Mouse (Mus musculus) left cerebral cortex, adult 8-10 months (tissue): ENCODE measurements at regions not wholly inside any gene's neighbourhood (a gene's known extent, or its start where the extent isn't known, plus 50 kb on each side); places are given as distances from the start of the nearest gene placed in this dataset.
A peak's percentile ranks its signal among the peaks of the same experiment; 100 is the strongest.

Source experiments
- DNase-seq, 2 experiments: peaks; one replicate each; pipeline ENCODE4 v3.0.0; 2022; ENCODE audit warnings: low spot score in 2 of 2

DNA sequence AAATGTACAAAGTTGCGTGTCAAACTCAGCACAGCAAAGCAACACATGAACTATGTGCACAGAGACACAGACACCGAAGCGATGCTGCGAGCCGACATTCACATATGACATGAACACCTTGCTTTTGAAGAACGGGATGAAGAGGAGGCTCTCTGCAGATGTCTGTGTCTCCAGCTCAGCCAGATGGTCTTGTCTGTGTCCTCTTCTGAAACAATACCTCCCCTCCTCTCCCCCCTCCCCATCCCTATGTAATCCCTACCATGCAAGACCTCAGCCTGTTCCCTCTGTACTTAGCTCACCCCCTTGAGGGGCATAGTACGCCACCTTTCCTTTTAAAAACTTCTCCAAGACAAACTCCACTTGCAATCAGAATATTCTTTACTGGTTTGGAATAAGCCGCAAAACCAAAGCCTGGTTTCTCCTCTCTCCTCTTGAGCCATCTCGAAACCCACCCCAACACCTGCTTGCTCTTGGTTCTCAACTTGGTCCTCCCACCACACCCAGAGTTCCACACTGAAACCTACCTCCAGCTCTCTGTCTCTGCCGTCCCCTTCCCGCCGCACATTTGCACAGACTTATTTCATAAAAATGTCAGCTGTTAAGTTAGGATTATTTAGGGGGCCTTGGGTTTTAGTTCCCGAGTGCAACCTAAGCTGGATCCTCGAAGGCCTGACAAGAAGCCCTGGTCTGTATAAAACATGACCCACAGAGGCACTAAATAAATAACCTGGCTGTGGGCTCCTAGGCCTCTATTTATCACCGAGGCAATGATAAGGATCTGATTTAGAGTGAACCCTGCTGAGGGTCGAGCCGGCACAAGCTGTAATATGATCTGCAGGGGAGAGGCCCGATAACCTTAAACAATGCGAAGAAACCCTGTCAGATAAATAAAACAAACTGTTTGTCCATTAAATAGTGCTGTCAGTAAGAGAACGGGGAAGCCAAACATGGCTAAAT lies 327.1 kb upstream of the Sall1 start:
- DNase-seq, result no peak

DNA sequence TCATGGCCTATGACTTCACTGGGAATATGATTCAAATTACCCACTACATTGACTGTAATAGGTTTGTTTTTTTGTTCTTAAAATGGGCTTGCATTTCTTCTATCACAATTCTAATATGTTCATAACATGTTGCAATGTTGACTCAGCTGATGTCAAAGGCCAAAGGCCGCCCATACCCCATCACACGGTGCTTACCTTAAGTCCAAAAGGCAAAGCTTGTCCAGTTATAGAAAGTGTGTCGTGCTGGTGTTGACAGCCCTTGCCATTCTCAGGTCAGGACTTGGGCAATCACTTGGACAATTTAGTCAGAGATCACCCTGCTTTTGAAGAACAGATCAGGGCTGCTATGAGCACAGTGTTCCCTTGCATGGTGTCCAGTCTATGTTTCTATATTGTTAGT lies 321.5 kb upstream of the Sall1 start:
- DNase-seq, result no peak

DNA sequence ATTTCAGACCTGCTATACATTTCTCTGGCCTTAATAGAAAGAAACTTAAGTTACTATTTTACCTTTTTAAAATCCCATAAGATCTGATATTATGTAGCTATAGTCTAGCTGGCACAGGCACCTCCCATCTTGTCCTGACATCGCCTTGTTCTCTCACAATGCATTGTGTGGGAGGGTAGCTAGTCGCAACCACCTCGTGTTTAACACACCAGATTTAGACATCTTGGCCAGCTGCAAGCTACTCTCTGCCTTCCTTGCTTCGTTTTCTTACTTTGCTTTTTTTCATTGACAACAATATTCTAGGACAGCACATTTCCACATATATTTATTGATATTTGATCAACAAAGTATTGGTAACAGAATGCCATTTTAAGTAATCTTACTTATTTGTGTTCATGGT lies 314.4 kb upstream of the Sall1 start:
- DNase-seq, result peak in 1 of 2 experiments; percentile 11

DNA sequence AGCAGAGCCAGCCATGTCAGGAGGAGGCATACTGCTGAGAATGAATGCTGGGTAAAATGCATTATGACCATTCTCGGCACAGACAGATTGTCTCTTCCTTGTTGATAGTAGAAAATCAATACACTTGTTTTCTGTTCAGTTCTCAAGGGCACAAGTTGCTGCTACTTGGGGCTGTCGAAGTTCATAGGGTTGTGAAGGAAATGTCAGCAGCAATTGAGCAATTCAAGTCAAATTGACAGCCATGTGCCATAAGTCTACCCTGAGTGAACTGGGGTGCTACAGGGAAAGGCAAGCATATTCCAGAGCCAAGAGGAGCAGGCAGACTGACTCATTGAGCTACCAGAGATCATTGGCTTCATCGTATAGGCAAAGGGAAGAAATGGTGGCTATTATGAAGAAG lies 301.6 kb upstream of the Sall1 start:
- DNase-seq, result no peak

DNA sequence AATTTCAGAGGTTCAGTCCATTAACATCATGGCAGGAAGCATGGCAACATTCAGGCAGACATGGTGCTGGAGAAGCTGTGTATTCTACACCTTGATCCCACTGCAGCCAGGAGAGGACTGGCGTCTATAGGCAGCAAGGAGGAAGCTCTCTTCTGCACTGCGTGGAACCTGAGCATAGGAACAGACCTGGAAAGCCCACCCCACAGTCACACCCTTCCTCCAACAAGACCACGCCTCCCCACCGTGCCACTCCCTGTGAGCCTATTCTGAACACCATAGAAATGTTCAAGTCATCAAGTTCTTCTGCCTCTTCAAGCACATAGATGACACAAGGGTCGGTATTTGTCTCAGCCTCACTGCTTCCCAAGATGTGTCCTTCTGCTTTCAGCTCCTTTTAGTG lies 297.7 kb upstream of the Sall1 start:
- no peak for DNase-seq

DNA sequence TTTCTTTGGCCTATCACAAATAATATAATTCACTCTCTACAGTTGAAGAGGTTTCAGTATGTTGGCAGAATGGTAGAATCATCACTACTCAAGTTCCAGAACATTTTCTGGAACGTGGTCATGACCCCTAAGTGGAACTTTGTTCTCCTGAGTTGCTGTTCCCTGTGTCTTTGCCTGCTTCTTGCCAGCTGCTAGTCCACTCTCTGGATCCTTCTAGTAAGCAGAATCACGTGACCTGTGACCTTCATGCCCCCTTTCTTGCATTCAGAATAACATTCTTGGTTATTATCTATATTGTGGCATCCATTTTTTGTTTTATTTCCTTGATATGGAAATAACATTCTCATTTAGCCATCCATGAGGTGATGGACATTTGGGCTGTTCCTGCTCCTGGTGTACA lies 291.5 kb upstream of the Sall1 start:
- DNase-seq, result no peak

DNA sequence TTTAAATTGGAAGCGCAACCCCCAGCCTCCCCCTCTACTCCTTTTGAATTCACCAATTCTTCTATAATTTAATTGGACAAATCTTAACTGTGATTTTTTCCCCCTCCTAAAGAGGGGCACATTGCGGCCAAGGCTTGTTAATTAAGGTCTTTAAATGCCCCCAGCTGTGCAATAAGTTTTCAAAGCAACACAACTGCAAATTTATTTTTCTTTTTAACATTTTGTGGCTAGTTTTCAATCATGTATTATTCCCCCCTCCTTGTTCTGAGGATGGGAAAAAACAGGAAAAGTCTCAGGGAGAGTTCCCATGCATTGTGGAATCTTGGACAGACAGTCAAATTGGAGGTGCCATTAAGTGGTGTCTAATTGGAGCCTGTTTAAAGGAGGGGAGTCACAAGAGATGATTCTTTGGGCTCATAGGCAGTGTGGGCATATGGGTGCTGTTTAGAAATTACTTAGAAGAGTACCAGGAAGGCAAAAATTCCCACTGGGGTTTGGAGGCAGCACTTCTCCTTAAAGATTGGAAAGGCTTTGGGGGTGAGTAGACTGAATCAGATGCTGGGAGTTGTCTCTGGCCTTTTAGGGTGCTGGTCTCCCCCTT lies 281.9 kb upstream of the Sall1 start:
- no peak for DNase-seq

DNA sequence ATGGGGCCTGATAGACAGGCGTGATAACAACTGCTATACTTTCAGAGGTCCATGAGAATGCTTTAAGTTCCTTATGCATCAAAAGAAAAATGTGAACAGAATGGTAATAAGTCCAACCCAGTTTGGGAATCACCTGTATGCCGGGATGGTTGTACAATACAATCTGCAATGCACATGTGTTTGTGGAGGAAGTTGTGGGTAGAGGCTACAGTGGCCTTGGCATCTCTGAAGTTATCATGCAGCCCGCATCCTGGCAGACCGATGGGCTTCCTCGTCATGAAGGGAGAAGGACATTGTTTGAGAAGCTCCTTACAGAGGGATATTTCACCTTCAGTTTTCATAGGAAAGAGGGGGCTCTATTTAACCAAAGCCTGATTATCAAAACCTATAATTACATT lies 281.3 kb upstream of the Sall1 start:
- no peak for DNase-seq

DNA sequence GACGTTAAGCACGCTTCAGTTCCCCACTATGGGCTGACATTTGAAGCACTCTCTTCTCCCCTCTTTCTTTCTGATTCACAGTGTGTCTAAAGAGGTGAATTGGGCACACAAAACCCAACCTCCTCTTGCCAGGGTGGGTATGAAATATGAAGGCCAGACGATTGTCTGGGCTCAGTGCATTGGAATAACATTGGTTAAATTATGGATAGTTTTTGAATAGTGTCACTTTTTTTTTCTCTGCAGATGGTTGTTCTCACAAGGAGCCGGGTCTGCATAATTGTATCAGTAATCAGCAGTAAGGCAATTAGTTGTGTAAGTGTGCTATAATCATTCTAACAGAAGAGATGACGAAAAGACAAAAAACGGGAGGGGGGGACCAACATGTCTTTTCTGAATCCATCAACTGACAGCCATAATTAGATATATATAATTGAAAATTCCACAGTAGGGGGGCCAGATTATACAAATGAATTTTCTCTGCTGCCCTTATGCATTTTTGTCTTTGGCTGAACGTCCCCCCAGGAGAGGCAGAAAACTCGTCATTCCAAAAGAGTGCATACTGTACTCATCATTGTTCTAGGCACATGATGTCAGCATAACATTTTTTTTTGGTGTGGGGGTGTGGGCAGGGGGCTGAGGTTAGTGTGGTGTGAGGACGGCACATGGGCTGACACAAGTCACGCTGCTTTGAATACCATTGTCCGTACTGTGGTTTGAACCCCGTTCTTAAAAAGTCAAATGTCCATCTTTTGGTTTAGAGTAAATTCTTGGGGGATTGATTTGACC lies 280.7 kb upstream of the Sall1 start:
- DNase-seq, result no peak

DNA sequence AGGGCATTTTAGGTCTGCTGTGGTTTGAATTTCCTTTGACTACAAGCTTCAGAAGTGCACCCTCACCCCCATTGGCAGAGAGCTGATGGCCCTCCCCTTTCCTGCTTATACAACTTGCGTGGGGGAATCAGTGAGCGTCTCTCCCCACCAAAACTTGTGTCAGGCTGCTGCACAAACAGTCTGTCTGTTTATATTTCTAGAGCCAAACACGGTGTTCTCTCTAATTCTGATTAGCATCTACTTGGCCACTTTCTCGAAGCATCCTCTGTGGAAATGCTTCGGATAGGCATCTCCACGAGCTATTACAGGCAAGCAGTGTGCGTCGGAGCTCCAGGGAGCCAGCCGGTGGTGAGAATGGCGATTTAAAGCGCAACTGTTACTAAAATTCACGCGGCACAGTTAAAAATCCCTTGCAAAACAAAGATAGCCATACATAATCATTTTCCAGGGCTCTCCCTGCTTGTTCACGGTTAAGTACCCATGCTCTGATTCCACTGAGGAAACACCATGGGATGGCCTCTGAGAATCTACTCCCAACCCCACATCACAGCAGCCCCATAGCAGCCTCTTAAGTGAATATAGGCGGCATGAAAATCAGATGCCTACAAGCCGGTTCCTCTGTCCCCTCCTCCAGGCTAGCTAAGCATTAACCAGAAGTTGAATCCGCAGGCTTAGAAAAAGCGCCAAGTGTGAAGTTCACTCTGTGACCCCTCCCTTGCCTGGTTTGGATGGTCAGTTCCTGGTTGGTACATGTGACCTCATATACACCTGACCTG lies 273.7 kb upstream of the Sall1 start:
- DNase-seq, result no peak

DNA sequence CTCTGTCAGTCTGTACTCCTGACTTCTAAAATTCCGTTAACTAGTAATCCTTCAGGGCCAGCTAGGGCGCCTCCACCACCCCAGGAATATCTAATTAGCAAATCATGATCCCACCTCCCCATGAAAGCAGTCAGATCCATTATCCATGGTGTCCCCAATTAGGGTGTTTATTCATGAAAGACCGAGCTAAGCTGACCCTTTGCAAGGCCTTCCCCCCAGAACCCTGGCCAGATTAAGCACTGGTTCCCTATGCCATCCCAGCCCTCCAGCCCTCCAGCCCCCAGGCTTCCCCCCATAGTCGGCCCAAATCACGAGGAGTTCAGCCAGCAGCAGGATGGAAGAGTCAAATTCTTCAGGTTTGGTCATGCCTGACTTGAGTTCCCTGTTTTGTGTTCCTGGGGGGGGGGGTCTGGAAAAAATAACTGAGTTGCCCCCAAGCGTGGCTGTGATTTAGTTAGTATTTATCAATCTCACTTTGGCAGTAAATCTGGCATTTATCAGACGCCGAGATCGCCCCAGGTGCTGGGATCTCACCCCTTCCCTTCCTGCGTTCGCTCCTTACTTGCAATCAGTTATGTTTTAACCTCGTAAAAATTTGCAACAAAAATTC lies 272.7 kb upstream of the Sall1 start:
- no peak for DNase-seq

DNA sequence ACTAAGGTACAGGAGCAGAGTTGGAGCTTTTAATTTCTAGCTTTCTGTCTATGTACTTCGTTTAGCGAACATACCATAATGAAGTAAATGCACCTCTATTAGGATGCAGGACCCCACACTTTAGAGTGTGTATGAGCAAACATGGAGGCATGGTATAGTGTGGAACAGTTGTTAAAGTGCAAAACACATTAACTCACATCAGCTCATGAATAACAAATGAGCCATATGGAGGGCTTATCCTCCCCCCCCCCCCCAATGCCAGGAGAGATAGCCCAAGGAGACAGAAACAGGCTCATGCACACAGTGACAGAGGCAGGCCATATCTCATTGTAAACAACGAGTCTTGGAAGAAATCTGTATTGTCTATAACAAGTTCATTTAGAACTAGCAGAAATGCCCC lies 270.9 kb upstream of the Sall1 start:
- DNase-seq, result no peak

DNA sequence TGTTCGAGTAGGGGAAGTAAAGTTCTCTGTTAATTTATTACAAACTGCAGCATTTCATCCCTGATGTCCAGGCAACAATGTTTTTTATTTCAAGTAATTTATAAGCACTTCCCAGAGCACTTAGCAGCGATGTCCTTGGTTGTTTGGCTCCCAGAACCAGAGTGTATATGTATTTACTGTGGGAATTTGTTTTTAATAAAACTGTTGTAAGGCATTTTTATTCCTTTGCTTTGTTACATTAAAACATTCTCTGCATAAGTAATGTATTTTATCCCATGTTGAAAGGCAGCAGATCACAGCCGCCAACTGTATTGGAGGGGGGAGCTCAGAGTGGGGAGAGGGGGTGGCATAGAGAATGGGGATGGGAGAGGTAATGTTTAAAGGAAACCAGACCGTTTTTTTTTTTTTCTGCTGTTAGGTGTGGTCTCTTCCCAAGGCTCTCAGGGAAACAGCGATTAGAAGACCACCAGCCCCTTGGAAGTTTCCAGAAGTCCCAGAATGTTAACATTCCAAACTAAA lies 266.8 kb upstream of the Sall1 start:
- DNase-seq, result no peak

DNA sequence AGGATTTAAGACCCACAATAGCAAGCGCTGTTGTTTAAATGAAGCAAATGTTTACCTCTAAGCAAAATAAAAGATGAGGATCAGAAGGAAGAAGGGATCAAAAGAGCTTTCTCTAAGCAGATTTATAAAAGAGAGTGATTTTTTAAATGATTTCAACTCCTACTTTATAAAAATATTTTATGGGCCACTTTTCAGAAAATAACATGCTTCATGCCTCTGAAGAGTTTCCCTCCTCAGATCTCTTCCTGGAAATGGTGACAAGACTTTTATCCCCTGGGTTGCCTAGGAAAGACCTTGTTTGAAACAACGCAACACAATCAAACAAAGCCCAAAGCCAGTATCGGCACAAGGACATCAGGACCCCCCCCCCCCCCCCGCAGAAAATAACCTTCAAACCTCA lies 265.6 kb upstream of the Sall1 start:
- no peak for DNase-seq

DNA sequence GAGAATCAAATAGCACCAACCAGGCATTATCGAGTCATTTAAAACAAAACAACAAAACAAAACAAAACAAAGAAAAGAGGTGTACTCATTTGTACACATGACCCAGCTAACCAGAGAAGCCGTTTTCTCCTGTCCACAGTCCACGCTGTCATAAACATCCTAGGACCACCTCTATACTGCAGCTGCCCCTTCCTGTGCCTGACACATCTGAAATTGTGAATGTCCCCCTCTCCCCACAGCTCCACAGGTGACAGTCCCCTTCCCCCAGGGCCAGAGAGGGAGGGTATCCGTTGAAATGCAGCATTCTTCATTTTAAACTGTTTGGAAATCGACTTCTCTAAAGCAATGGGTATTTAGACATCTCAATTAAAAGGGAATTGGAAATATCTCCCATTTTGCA lies 265.0 kb upstream of the Sall1 start:
- no peak for DNase-seq

DNA sequence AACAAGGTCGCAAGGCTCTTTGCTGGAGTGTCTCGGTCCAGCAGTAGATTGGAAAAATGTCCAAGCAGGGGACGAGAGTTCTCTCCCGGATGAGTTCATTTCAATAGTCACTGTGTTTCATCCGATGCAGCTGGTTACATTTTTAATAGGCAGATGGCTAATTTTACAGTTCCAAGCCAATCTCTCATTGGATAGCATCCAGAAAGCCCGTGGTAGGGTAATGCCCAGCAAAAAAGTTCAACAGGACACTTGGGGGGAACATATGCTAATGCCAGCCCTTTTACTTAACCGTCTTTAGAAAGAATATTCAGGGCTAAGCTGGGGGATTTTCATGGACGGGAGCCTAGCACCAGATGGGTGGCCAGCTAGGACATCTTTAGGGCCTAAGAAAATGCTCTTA lies 264.6 kb upstream of the Sall1 start:
- DNase-seq, result no peak

DNA sequence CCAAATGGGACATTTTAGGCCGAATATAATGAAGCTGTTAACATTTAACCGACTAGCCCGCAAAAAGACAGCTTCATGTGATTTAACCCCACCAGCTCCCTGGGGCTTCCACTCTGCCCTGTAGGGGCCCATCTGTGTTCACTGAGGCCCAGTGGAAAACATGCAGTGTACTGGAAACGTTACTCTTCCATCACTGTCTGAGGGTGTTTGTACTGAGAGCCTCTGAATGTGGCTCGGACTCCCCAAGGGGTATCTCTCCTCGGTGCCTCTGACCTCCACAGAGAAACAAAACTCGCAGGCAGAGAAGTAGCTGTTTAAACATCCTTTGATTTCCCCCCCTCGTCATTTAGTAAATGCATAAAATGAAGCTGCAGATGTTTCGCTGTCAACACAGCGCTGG lies 263.6 kb upstream of the Sall1 start:
- no peak for DNase-seq

DNA sequence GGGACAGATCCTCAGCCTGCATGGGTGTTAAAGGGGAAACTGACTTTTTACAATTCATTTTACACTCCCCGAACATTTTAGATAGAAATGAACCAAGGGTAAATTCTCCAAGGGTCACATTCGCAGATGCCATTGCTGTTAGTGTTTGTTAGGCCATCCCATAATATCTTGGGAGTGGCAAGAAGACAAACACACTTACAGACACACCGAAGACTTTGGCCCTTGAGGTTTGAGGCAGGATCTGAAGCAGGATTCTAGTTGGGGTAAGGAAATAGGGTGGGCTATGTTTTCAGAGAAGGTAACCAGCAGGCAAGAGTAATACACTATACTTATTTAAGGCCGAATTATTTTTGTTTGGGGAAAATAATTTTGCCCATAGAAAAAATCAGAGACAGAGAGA lies 263.1 kb upstream of the Sall1 start:
- DNase-seq, result no peak

DNA sequence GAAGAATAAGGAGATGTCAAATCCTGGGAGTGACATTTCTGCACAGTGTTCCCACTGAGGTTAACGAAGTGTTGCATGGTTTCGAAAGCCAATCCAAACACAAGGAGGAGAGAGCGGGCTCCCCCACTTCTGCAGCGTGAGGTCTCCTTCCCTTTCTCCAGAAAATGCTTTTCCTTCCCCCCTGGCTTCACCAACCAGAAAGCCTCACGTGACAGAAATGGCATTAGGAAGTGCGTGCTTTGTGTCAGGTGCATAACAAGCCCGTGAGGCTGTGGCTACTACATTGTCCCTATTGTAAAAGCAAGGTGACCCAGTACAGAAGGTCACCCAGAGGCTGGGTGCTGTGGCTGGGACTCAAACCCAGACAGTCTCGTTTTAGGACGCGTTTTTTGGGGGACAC lies 260.2 kb upstream of the Sall1 start:
- no peak for DNase-seq

DNA sequence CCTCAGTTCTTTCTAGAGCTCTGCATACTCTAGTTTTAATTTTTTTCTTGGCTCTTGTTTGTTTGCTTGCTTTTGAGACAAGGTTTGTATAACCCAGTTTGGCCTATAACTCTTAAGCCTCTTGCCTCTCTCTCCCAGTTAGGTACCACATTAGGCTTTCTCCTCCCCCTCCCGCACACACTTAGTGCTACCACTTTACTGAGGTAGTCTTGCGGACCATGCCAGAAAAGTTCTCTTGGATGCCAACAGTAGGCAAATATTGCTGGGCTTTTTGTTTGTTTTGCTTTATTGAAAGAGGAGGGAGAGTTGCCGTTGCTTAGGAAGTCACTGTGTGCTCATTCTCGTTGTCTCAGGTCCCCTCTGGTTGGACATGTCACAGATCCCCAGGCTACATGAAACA lies 259.4 kb upstream of the Sall1 start:
- DNase-seq, result no peak

DNA sequence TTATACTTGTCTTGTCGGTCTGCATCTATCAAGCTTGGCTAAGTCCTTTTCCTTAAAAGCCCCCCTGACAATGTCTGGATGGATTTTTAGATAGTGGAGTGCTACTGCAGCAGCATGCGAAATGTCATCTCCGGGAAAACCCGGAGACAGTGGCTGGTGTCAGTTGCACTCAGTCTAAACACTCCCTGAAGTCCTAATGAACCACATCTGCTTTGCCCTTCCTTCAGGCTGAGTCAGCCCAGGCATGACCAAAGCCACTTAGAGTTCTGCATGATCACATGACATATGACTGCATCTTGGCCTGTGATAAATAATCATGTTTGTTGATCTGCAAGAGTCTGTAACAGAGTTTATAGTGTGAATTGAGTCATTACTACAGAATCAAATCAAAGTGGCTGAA lies 255.7 kb upstream of the Sall1 start:
- no peak for DNase-seq
